Mouse (Mus musculus): ENCODE results near the gene Nfix.

- TF ChIP-seq POLR2A (IDR thresholded peaks at IDR 0.05; ENCODE audit: borderline replicate concordance, insufficient read depth, low read length) (no peak), CTCF (IDR thresholded peaks at IDR 0.05; ENCODE audit: borderline replicate concordance, insufficient read depth, low read depth, low read length) (peak; percentile 62; the same call in 1 of the 2 replicates)
Observed at GRCm38 (mm10) chr8:84759126-84759525, 41.0 kb downstream of the Nfix start.

Measured in cerebellum, adult 2 months (tissue).